Mouse (Mus musculus) liver, embryonic 16.5 days (tissue): ENCODE measurements around the gene Fam71d. TPM values are rescaled to one million over a fixed set of nuclear protein-coding genes. Genes with fewer than 3 reads are reported as not detected.
A peak's percentile ranks its signal among the peaks of the same experiment; 100 is the strongest.

ENCODE experiments used
- ATAC-seq: fragments of 200-750 bp; cut with Nextera tagmentation; 2 replicates; pipeline ENCODE4 v1.8.0; 2017; ENCODE audit warnings: low read depth, mild to moderate bottlenecking, moderate number of reproducible peaks, moderate library complexity
- H3K27ac ChIP-seq: fragments of 300-500 bp; sonication (generic); 2 replicates; pipeline ENCODE4 v1.5.1; 2014; ENCODE audit warnings: mild to moderate bottlenecking, low read length
- H3K27me3 ChIP-seq: fragments of 300-500 bp; sonication (generic); 2 replicates; pipeline ENCODE4 v1.6.1; 2014; ENCODE audit warnings: low read depth, low read length, mixed read lengths; ENCODE audit not compliant: control insufficient read depth, insufficient read depth
- H3K36me3 ChIP-seq: fragments of 300-500 bp; sonication (generic); 2 replicates; pipeline ENCODE4 v1.6.1; 2014; ENCODE audit warnings: mild to moderate bottlenecking; ENCODE audit not compliant: control insufficient read depth, insufficient read depth
- H3K4me1 ChIP-seq: fragments of 300-500 bp; sonication (generic); 2 replicates; pipeline ENCODE4 v1.6.1; 2014; ENCODE audit warnings: low read depth, low read length, mixed read lengths; ENCODE audit not compliant: control insufficient read depth
- H3K4me2 ChIP-seq: fragments of 300-500 bp; sonication (generic); 2 replicates; pipeline ENCODE4 v1.6.1; 2014; ENCODE audit warnings: low read depth, low read length, mixed read lengths
- H3K4me3 ChIP-seq: fragments of 300-500 bp; sonication (generic); 2 replicates; pipeline ENCODE4 v1.5.1; 2014; ENCODE audit warnings: low read depth, mild to moderate bottlenecking, low read length
- H3K9ac ChIP-seq: fragments of 300-500 bp; sonication (generic); 2 replicates; pipeline ENCODE4 v1.6.1; 2014; ENCODE audit warnings: low read depth, low read length
- H3K9me3 ChIP-seq: fragments of 300-500 bp; sonication (generic); replicated peaks from 2 replicates; pipeline ENCODE4 v1.6.1; 2016; ENCODE audit warnings: low read length; ENCODE audit not compliant: control insufficient read depth
- WGBS: fragments of 180-500 bp; shearing (Covaris S2); extraction: QIAGEN DNeasy Blood & Tissue Kit; methylation state at CpG from one replicate; pipeline ENCODE4 v1.1.7; 2014; ENCODE audit not compliant: insufficient replicate concordance; 5-methylcytosine and 5-hydroxymethylcytosine counted together
- polyA plus RNA-seq: library from polyadenylated mRNA; unstranded; fragments of >200 nt; fragmentation: Nextera tagmentation; extraction: Ambion mirVana; gene quantifications from 2 replicates; pipeline ENCODE4 v1.2.1, GENCODE M21; 2015

Fam71d gene
- polyA plus RNA-seq, result not detected in 2 replicates

DNA sequence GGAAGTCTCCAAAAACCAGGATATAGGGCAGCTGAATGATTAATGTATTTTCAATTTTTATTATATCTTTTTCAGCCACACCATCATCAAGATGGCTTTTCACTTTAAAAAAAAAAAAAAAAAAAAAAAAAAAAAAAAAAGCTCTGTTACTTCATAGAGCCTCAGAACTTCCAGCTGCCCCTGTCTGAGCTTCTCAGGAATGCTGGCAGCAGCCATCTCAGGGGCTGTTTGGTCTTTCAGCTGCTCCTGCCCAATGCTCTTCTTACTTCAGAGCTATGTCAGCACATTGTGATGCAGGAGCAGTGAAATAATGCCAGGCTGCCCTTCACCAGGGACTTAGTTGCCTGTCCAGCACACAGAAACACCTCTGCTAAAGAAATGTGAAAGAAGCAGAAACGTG, at the start of gene Fam71d:
Gene Fam71d (plus strand): TSS at position 211 of the 400 bp plus-strand sequence.
- no peak for ATAC-seq
- no peak within 1 kb of the TSS for H3K27ac ChIP-seq
- no peaks in the 10 kb centered on the region for H3K4me1 ChIP-seq
- no peak within 1 kb of the TSS for H3K9ac ChIP-seq
- no peak within 1 kb of the TSS for H3K4me3 ChIP-seq
- no peaks in the 10 kb centered on the region for H3K27me3 ChIP-seq
- 61% methylated on average over 1 of the region's 1 CpGs for WGBS
- H3K36me3 ChIP-seq, result no peaks in the 10 kb centered on the region
- no peak within 1 kb of the TSS for H3K4me2 ChIP-seq
- H3K9me3 ChIP-seq, result no peaks in the 10 kb centered on the region

GRCm38 (mm10) chr12:78643691-78644090, 47.6 kb upstream of the Fam71d start:
- Histone ChIP-seq H3K4me2 (no peak overlapping the region), H3K9me3 (no peaks in the 10 kb centered on the region), H3K36me3 (no peaks in the 10 kb centered on the region), H3K4me1 (no peaks in the 10 kb centered on the region), H3K9ac (no peak overlapping the region), H3K4me3 (no peak overlapping the region), H3K27ac (no peak overlapping the region), H3K27me3 (no peaks in the 10 kb centered on the region)
- ATAC-seq, result no peak
- 78% methylated on average over 2 of the region's 2 CpGs for WGBS

GRCm38 (mm10) chr12:78645282-78645681, 46.1 kb upstream of the Fam71d start:
- Histone ChIP-seq H3K9ac (no peak overlapping the region), H3K36me3 (no peaks in the 10 kb centered on the region), H3K4me2 (no peak overlapping the region), H3K27ac (no peak overlapping the region), H3K27me3 (no peaks in the 10 kb centered on the region), H3K4me3 (no peak overlapping the region), H3K4me1 (no peaks in the 10 kb centered on the region), H3K9me3 (no peaks in the 10 kb centered on the region)
- WGBS, result 62% methylated on average over 1 of the region's 1 CpGs
- ATAC-seq, result no peak

GRCm38 (mm10) chr12:78659718-78660304, 31.5 kb upstream of the Fam71d start:
- H3K27me3 ChIP-seq, result no peaks in the 10 kb centered on the region
- no peaks in the 10 kb centered on the region for H3K4me1 ChIP-seq
- WGBS, result 18% methylated on average over 2 of the region's 2 CpGs
- no peak overlapping the region for H3K4me3 ChIP-seq
- H3K27ac ChIP-seq, result no peak overlapping the region
- H3K36me3 ChIP-seq, result no peaks in the 10 kb centered on the region
- H3K4me2 ChIP-seq, result no peak overlapping the region
- no peaks in the 10 kb centered on the region for H3K9me3 ChIP-seq
- H3K9ac ChIP-seq, result no peak overlapping the region
- ATAC-seq, result 0 out of 2 replicates have a peak, but pooled peaks have one; percentile 21

GRCm38 (mm10) chr12:78678101-78678806, 13.1 kb upstream of the Fam71d start:
- Histone ChIP-seq H3K9ac (no peak overlapping the region), H3K27ac (no peak overlapping the region), H3K27me3 (no peaks in the 10 kb centered on the region), H3K4me2 (no peak overlapping the region), H3K4me1 (no peaks in the 10 kb centered on the region), H3K36me3 (no peaks in the 10 kb centered on the region), H3K9me3 (no peaks in the 10 kb centered on the region), H3K4me3 (no peak overlapping the region)
- 44% methylated on average over 5 of the region's 5 CpGs for WGBS
- ATAC-seq, result 0 out of 2 replicates have a peak, but pooled peaks have one; percentile 45

GRCm38 (mm10) chr12:78678807-78679189, 12.5 kb upstream of the Fam71d start:
- ATAC-seq, result 0 out of 2 replicates have a peak, but pooled peaks have one; percentile 16
- no peak overlapping the region for H3K27ac ChIP-seq
- no peaks in the 10 kb centered on the region for H3K27me3 ChIP-seq
- H3K4me2 ChIP-seq, result no peak overlapping the region
- H3K9me3 ChIP-seq, result no peaks in the 10 kb centered on the region
- no peaks in the 10 kb centered on the region for H3K4me1 ChIP-seq
- H3K9ac ChIP-seq, result no peak overlapping the region
- no peak overlapping the region for H3K4me3 ChIP-seq
- 62% methylated on average over 2 of the region's 2 CpGs for WGBS
- H3K36me3 ChIP-seq, result no peaks in the 10 kb centered on the region

GRCm38 (mm10) chr12:78681048-78681447, 10.3 kb upstream of the Fam71d start:
- Histone ChIP-seq H3K27me3 (no peaks in the 10 kb centered on the region), H3K4me1 (no peaks in the 10 kb centered on the region), H3K27ac (no peak overlapping the region), H3K9ac (no peak overlapping the region), H3K4me3 (no peak overlapping the region), H3K4me2 (no peak overlapping the region), H3K36me3 (no peaks in the 10 kb centered on the region), H3K9me3 (no peaks in the 10 kb centered on the region)
- no peak for ATAC-seq
- 70% methylated on average over 2 of the region's 2 CpGs for WGBS

GRCm38 (mm10) chr12:78682279-78682678, 9.1 kb upstream of the Fam71d start:
- no peaks in the 10 kb centered on the region for H3K4me1 ChIP-seq
- H3K36me3 ChIP-seq, result no peaks in the 10 kb centered on the region
- no peak overlapping the region for H3K9ac ChIP-seq
- H3K27me3 ChIP-seq, result no peaks in the 10 kb centered on the region
- ATAC-seq, result no peak
- no peak overlapping the region for H3K27ac ChIP-seq
- no peak overlapping the region for H3K4me3 ChIP-seq
- no peak overlapping the region for H3K4me2 ChIP-seq
- 67% methylated on average over 4 of the region's 4 CpGs for WGBS
- H3K9me3 ChIP-seq, result no peaks in the 10 kb centered on the region

DNA sequence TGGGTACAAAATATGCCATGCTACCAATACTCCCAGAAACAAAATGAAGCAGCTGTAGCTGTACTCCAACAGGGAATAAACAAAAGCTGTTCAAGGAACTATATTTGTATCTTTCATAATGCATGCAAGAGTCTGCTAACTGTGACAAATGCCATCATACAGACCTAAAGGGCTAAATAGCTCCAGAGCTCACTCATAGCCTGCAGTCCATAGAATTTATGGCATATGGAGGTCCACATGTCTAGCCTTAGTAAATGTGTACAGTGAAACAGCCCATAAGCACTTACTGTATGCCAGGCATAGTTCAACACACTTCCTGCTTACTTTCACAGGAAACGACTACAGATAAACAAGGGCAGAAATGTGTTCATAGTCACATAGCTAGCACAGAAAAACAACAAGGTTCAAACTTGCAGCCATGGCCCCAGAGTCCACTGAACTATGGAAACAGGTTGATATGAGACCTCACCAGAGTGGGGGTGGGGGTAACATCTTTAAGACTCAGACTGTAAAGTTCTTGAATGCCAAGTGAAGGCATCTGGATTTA, 5.6 kb upstream of the Fam71d start:
- H3K4me2 ChIP-seq, result no peak overlapping the region
- WGBS, result 26% methylated on average over 1 of the region's 1 CpGs
- ATAC-seq, result no peak
- H3K36me3 ChIP-seq, result no peaks in the 10 kb centered on the region
- no peaks in the 10 kb centered on the region for H3K4me1 ChIP-seq
- no peak overlapping the region for H3K9ac ChIP-seq
- no peaks in the 10 kb centered on the region for H3K9me3 ChIP-seq
- no peak overlapping the region for H3K4me3 ChIP-seq
- no peak overlapping the region for H3K27ac ChIP-seq
- H3K27me3 ChIP-seq, result no peaks in the 10 kb centered on the region
